Mouse (Mus musculus) embryonic facial prominence, embryonic 10.5 days (tissue): ENCODE results near the gene Ackr1. TPM values are rescaled to one million over a fixed set of nuclear protein-coding genes. Genes with fewer than 3 reads are reported as not detected.
A peak's percentile ranks its signal among the peaks of the same experiment; 100 is the strongest.

Source experiments
- DNase-seq: peaks from one replicate; pipeline ENCODE4 v3.0.0-alpha.2; 2017; ENCODE audit warnings: low spot score
- H3K27ac ChIP-seq: fragments of 300-500 bp; sonication (generic); replicated peaks from 2 replicates; pipeline ENCODE4 v1.5.1; 2016; ENCODE audit warnings: mild to moderate bottlenecking
- H3K27me3 ChIP-seq: fragments of 300-500 bp; sonication (generic); replicated peaks from 2 replicates; pipeline ENCODE4 v1.6.1; 2016; ENCODE audit warnings: low read depth, mild to moderate bottlenecking; ENCODE audit not compliant: poor library complexity, severe bottlenecking
- H3K36me3 ChIP-seq: fragments of 300-500 bp; sonication (generic); replicated peaks from 2 replicates; pipeline ENCODE4 v1.6.1; 2016; ENCODE audit warnings: mild to moderate bottlenecking, moderate library complexity
- H3K4me1 ChIP-seq: fragments of 300-500 bp; sonication (generic); 2 replicates; pipeline ENCODE4 v1.6.1; 2016
- H3K4me3 ChIP-seq: fragments of 300-500 bp; sonication (generic); 2 replicates; pipeline ENCODE4 v1.5.1; 2016; ENCODE audit warnings: mild to moderate bottlenecking, moderate library complexity
- H3K9me3 ChIP-seq: fragments of 300-500 bp; sonication (generic); 2 replicates; pipeline ENCODE4 v1.6.1; 2016; ENCODE audit warnings: mild to moderate bottlenecking
- WGBS: fragments of 180-500 bp; shearing (Covaris S2); methylation state at CpG from one replicate; pipeline ENCODE4 v1.1.7; 2016; 5-methylcytosine and 5-hydroxymethylcytosine counted together
- polyA plus RNA-seq: library from polyadenylated mRNA; unstranded; fragments of >200 nt; fragmentation: Nextera tagmentation; extraction: Ambion mirVana; gene quantifications from 2 replicates; pipeline ENCODE4 v1.2.1, GENCODE M21; 2016

Gene Ackr1
- polyA plus RNA-seq, 1 experiment from 2014 or later: 1.2 TPM

DNA sequence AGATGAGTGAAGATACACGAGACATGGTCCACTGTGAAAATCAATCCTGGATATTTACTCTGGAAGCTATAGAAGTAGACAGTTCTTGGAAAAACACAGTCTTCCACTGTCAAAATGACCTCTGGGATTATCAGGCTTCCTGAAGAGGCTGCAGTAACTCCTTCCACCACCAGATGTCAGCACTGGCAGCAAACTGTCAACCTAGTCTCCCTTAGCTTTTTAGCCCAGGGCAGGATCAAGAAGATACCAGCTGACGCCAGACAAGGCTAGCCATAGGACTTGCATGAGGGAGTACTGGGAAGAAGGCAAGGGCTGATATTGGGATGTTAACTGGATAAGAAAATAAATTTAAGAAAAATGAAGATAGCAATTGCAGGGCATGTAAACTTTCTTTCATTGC lies 6.0 kb upstream of the Ackr1 start:
- Histone ChIP-seq H3K4me3 (no peak overlapping the region), H3K36me3 (no peaks in the 10 kb centered on the region), H3K4me1 (peaks cover 11% of the 10 kb centered on the region), H3K27ac (no peak overlapping the region), H3K27me3 (no peaks in the 10 kb centered on the region), H3K9me3 (no peaks in the 10 kb centered on the region)
- WGBS: 15% methylated on average over 2 of the region's 2 CpGs
- peak; percentile 71 for DNase-seq

DNA sequence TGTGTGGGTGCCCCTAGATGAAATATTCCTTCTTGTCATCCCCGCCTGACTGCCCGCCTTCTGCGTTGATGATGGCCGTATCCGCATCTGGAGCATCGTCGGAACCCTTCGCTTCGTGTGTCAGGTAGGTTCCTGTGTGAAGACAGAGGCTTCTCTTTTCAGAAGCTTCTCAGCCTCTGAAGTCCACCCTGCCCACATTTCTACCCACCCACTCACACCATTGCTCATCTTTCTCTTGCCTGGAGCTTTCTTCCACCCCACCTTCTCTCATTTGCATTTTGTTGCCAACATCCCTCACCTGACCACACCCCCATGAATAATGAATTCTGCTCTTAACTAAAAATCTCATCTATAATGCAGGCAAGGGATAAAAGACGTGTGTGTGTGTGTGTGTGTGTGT lies 3.5 kb upstream of the Ackr1 start:
- Histone ChIP-seq H3K9me3 (no peaks in the 10 kb centered on the region), H3K4me1 (peaks cover 11% of the 10 kb centered on the region), H3K36me3 (no peaks in the 10 kb centered on the region), H3K4me3 (no peak overlapping the region), H3K27ac (no peak overlapping the region), H3K27me3 (no peaks in the 10 kb centered on the region)
- DNase-seq: no peak
- 93% methylated on average over 10 of the region's 10 CpGs for WGBS

DNA sequence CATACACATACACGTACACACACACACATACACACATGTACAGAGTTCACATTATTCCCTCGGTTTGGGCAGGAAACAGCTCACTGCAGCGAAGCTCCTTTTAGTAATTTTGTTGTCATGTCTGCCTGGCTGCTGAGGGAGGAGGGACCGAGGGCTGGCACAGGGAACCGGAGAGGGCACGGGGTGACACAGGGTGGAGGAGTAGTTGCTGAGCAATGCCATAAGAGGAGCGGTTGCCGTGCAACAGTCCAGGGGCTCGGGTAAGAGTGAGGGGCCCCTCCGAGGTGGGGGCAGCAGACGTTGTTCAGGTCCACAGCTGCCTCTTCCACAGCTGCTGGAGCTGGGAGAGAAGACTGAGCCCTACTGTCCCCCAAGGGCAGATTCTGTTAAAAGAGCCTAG lies 2.4 kb upstream of the Ackr1 start:
- 71% methylated on average over 11 of the region's 11 CpGs for WGBS
- H3K9me3 ChIP-seq: no peaks in the 10 kb centered on the region
- no peaks in the 10 kb centered on the region for H3K27me3 ChIP-seq
- H3K36me3 ChIP-seq: no peaks in the 10 kb centered on the region
- peaks cover 11% of the 10 kb centered on the region for H3K4me1 ChIP-seq
- no peak for DNase-seq
- H3K27ac ChIP-seq: no peak overlapping the region
- H3K4me3 ChIP-seq: no peak overlapping the region

DNA sequence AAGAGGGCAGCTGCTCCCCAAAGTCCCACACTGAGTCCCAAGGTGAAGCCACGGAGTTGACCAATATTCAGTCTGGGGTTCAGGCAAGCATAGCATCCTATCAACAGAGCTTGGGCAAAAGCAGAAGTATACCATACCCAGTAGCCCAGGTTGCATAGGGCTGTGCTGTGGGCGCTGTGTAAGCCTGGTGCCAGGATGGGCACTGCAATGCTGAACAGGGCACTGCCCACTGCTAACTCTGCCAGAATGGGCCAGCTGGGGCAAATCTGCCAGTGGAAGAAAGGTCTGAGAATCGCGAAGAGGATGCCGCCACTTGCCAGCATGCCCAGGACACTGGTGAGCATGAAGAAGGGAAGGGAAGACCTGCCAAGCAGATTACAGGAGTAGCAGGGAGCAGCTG lies 1.1 kb downstream of the Ackr1 start:
- no peak overlapping the region for H3K27ac ChIP-seq
- DNase-seq: no peak
- no peak overlapping the region for H3K4me3 ChIP-seq
- WGBS: 87% methylated on average over 5 of the region's 5 CpGs
- no peaks in the 10 kb centered on the region for H3K36me3 ChIP-seq
- no peaks in the 10 kb centered on the region for H3K27me3 ChIP-seq
- peaks cover 11% of the 10 kb centered on the region for H3K4me1 ChIP-seq
- no peaks in the 10 kb centered on the region for H3K9me3 ChIP-seq

DNA sequence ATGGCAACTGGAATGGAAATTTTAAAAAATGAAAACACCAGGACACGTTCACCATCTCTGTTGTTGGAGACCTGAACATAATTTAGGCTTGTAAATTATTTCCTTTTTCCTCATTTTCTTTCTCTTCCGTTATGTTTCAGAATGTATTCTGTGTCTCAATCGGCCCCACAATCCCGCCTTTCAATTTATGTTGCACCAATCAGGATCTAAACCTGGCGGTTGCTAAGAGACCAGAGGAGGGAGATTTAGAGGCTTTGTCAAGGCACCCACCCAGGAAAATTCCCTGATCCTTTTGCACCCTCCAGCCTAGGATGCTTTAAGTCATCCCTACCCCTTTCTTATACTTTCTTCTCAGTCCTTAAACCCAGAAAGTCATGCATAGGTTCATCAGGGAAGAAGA lies 3.8 kb downstream of the Ackr1 start:
- Histone ChIP-seq H3K4me3 (no peak overlapping the region), H3K36me3 (no peaks in the 10 kb centered on the region), H3K27me3 (no peaks in the 10 kb centered on the region), H3K9me3 (no peaks in the 10 kb centered on the region), H3K27ac (no peak overlapping the region), H3K4me1 (no peaks in the 10 kb centered on the region)
- DNase-seq: no peak
- WGBS: 80% methylated on average over 5 of the region's 5 CpGs

DNA sequence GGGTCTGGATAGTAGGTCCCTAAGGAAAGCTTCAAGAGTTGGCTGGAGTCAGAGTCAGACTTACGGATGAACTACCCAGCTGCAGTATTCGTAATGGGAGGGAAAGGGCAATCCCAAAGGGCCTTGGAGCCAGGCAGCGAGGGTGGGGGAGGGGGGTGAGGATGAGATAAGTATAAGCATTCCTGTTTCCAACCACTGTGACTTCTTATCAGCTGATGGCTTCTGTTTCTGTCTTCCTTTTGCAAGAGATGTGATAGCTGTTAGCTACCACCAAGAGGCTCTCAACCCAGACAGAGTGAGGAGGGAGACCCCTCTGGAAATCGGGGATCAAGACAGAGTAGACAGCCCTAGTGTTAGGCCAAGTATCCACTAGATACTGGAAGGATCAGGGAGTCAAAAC lies 4.4 kb downstream of the Ackr1 start:
- Histone ChIP-seq H3K4me1 (no peaks in the 10 kb centered on the region), H3K4me3 (no peak overlapping the region), H3K9me3 (no peaks in the 10 kb centered on the region), H3K27ac (no peak overlapping the region), H3K27me3 (no peaks in the 10 kb centered on the region), H3K36me3 (no peaks in the 10 kb centered on the region)
- 46% methylated on average over 4 of the region's 4 CpGs for WGBS
- DNase-seq: no peak

DNA sequence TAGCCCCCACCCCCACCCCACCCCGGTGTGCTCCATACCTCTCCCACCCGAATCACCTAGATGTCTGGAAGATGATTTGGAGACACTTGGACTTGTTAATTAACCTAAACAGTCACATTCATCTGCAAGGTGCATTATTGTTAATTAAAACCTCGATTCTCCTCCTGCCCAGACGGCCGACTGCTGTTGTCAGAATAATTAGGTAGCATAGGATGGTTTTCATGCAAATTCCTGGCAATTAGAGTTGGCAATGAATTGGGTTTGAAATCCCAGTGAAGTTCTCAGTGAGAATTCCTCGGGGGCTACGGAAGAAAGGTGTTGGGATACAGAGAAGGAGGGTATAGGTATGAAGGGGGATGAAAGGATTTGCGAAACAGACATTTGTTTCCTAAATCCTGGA lies 5.1 kb downstream of the Ackr1 start:
- Histone ChIP-seq H3K9me3 (no peaks in the 10 kb centered on the region), H3K36me3 (no peaks in the 10 kb centered on the region), H3K4me3 (no peak overlapping the region), H3K27ac (no peak overlapping the region), H3K27me3 (no peaks in the 10 kb centered on the region), H3K4me1 (no peaks in the 10 kb centered on the region)
- WGBS: 66% methylated on average over 8 of the region's 8 CpGs
- DNase-seq: no peak

DNA sequence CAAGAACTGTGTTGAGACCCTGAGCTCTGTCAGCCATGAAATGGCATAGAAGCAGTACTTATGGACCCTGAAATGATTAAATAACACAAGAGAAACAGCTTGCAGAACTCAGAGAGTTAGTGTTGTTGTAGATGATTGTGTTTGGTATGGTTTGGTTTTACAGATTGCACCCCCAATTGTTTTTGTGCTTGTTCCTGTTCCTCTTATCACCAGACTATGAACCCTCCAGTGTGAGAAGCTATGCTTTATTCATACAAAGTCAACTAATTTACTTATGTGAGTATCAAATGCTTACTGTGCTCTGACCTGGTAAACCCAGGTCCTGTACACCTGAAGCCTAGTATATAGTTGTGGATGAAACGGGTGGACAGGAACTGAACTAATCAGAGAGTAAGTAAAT lies 7.0 kb downstream of the Ackr1 start:
- Histone ChIP-seq H3K9me3 (no peaks in the 10 kb centered on the region), H3K27ac (no peak overlapping the region), H3K4me1 (no peaks in the 10 kb centered on the region), H3K4me3 (no peak overlapping the region), H3K27me3 (no peaks in the 10 kb centered on the region), H3K36me3 (no peaks in the 10 kb centered on the region)
- DNase-seq: no peak
- WGBS: 74% methylated on average over 1 of the region's 1 CpGs

DNA sequence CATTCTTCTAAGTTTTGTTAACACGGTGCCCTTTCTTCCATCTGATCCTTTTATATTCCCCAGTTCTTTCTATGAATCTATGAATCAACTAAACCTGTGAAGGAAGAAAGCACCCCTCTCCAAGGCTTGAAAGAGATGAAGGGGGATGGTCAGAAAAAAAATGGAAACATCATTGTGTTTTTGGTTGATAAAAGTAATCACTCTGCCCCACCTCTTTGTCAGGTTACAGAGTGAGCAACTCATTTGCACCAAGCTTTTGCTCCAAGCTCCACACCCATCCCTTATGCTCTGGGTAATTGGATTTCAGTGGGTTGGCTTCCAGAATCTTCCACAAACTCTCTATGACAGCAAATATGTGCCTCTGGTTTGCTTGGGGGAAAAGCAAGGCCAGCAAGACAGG lies 8.2 kb downstream of the Ackr1 start:
- H3K4me3 ChIP-seq: no peak overlapping the region
- H3K27ac ChIP-seq: no peak overlapping the region
- H3K4me1 ChIP-seq: no peaks in the 10 kb centered on the region
- H3K9me3 ChIP-seq: no peaks in the 10 kb centered on the region
- 90% methylated on average over 1 of the region's 1 CpGs for WGBS
- no peak for DNase-seq
- no peaks in the 10 kb centered on the region for H3K36me3 ChIP-seq
- H3K27me3 ChIP-seq: no peaks in the 10 kb centered on the region

DNA sequence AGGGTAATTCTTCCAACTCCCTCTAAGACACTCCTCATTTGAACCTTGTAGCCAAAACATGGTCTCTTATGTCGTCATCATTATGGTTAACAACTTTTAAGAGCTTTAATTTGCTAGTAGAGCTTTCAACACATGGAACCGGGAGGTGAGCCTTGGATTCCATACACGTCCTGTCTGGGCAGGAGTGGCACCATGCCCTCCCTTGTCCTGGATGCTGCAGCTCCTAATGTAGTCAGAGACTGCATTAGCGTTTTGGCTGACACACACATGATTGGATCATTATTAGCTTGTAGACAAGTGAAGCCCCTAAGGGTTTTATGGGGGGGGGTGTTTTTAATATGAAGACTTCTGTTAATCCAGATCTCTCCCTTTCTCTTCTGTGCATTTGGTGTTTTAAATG lies 8.6 kb downstream of the Ackr1 start:
- Histone ChIP-seq H3K4me1 (no peaks in the 10 kb centered on the region), H3K27me3 (no peaks in the 10 kb centered on the region), H3K9me3 (no peaks in the 10 kb centered on the region), H3K36me3 (no peaks in the 10 kb centered on the region), H3K27ac (no peak overlapping the region), H3K4me3 (no peak overlapping the region)
- WGBS: 68% methylated on average over 4 of the region's 4 CpGs
- DNase-seq: no peak

DNA sequence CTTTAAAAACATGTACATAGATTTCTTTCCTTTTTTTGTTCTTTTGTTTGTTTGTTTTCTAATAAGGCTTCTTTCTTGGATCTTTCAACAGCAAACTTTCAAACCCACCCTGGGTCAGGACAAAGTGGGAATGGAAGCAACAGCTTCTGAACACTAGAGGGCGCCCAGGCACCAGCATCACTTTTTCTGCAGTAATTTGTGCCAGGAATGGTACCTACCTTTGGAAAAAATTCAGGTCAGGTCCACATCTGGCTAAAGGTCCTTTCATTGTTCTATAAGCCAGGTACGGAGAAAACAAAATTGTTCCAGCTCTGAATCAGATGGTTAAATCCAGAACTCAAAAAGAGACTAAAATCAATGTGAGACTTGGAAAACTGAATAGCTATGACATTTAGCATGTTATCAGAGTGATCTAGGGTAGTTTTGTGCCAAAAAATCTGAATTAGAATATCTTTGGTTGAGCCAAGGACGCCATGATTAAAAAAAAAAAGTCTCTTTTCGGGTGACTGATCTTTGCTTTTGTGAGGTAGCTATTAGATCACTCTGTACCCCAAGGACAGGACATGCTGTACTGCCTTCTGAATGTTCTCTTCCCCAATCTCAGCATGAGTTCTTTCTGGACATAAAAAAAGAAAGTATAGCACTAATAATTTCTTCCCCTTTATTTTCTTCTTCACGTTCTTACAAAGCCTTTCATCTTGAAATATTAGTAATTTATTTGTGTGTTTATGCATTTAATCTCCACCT lies 9.5 kb downstream of the Ackr1 start:
- H3K27ac ChIP-seq: no peak overlapping the region
- 31% methylated on average over 5 of the region's 5 CpGs for WGBS
- DNase-seq: peak; percentile 45
- no peaks in the 10 kb centered on the region for H3K9me3 ChIP-seq
- no peaks in the 10 kb centered on the region for H3K4me1 ChIP-seq
- H3K27me3 ChIP-seq: no peaks in the 10 kb centered on the region
- H3K36me3 ChIP-seq: no peaks in the 10 kb centered on the region
- H3K4me3 ChIP-seq: no peak overlapping the region

DNA sequence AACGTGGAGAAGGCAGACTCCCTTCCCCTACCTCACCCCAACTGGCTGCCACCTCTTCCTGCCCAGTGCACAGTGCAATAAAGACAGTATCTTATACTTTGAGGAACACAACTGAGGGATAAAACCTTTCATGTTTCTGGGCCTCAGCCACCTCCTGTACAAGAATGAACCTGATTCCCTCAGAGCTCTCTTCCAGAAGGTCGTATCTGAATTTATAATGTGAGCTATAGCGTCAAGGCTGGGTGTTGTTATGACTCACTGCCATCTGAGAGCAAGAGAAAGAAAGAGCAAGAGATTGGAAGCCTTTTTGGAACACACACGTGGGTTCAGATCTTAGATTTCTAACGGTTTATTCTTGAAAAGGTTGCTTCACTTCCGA lies 11.3 kb downstream of the Ackr1 start:
- no peak for DNase-seq
- WGBS: 73% methylated on average over 6 of the region's 6 CpGs
- Histone ChIP-seq H3K9me3 (no peaks in the 10 kb centered on the region), H3K27me3 (no peaks in the 10 kb centered on the region), H3K4me1 (no peaks in the 10 kb centered on the region), H3K4me3 (no peak overlapping the region), H3K27ac (no peak overlapping the region), H3K36me3 (no peaks in the 10 kb centered on the region)

DNA sequence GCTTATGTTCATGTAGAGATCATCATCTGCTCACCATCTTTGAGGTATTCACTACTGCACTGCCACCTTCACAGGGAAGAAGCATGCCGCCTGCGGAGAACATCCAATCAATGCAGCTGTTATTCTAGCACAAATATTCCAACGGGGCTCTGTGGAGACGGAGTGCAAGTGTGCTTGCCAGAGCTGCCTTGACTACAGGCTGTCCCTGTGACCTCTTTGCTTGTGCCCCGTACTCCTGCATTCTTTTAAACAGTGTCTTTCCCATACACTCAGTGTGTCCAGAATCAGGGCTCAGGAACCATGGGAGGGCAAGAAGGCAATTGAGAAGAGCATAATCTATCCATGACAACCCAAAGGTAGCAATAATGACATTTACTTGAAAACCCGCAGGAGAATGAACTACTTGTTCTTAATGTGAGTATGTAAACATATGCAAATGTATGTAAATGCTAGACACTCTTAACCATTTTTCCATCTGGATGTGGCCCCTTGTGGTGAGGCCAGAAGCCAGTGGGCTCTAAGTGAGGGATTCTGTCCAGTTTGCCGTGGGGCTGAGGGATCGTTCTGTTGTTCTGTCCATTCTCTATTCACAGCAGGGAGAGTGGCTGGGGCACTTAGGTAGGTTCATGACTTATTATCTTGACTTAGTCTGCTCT lies 11.8 kb downstream of the Ackr1 start:
- no peaks in the 10 kb centered on the region for H3K36me3 ChIP-seq
- H3K4me1 ChIP-seq: no peaks in the 10 kb centered on the region
- no peaks in the 10 kb centered on the region for H3K9me3 ChIP-seq
- no peak overlapping the region for H3K27ac ChIP-seq
- no peaks in the 10 kb centered on the region for H3K27me3 ChIP-seq
- no peak overlapping the region for H3K4me3 ChIP-seq
- no peak for DNase-seq
- WGBS: 78% methylated on average over 8 of the region's 8 CpGs
